Mouse (Mus musculus) embryonic fibroblast, embryonic 13.5 days (primary cell): ENCODE results near the gene Rora.

Experiments
- CTCF ChIP-seq: IDR thresholded peaks from 2 replicates; pipeline ENCODE4 v1.5.1; 2011; ENCODE audit warnings: mild to moderate bottlenecking, control low read depth, low read length, moderate library complexity, borderline replicate concordance; ENCODE audit not compliant: insufficient read depth
- POLR2A ChIP-seq: IDR thresholded peaks from 2 replicates; pipeline ENCODE4 v1.6.1; 2011; ENCODE audit warnings: low read depth, mild to moderate bottlenecking, control low read depth, low read length, moderate library complexity

DNA sequence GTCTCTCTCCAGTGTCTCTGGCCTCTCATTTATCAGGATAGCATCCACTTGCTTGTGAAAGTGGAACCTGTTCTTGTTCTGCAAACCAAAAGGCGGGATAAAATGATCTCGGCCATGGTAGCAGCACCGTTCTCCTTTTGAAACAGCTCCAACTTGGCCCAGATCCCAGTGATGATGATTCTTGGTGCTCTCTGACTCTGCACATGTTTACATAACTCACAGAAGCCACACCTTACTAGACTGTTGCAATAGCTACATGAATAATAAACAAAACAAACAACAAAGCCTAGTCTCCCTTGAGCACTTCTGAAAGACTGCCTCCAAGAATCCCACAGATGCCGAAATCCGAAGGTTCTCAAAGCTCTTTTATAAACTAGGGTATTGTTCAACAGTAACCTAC lies 357.3 kb downstream of the Rora start:
- TF ChIP-seq CTCF (no peak), POLR2A (no peak)
